Mouse (Mus musculus): ENCODE results near the gene Frmd4a. TPM values are rescaled to one million over a fixed set of nuclear protein-coding genes. Genes with fewer than 3 reads are reported as not detected.

Frmd4a gene
- polyA plus RNA-seq, 1 experiment from 2014 or later = 33.1 TPM

DNA sequence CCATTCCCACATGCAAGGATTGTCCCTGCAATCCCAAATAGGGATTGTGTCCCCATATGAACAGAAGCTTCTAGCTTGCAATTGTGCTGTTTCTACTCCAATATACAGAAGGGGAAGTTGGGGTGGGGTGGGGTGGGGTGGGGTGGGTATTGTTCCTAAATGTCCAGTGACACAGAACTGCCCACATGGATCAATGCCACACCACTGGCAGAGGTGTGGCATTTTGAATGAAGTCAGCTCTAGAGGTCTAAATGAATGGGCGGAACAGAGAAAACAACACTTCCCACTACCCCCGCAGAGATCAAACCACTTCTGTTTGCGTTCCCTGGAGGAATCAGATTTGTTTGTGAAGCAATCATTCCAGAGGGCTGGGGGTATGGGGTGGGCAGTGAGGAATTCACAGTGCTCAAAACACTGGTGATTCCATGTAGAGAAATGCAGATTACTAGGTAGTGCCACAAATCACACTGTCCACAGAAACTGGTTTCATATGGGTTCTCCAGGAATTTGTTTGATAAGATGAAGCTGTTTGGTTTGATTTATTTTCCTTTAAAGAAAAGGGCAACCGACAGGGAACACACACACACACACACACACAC lies 268.3 kb downstream of the Frmd4a start:
- Histone ChIP-seq H3K9me3 (replicated peaks) (no peaks in the 10 kb centered on the region; the same call in 1 of the 2 replicates), H3K36me3 (no peaks in the 10 kb centered on the region), H3K4me1 (peaks cover 16% of the 10 kb centered on the region), H3K4me3 (no peak overlapping the region), H3K27ac (replicated peaks) (no peak overlapping the region), H3K27me3 (ENCODE audit: low read depth, poor library complexity, severe bottlenecking) (no peaks in the 10 kb centered on the region)
- WGBS = 46% methylated on average over 4 of the region's 4 CpGs
- no peak for DNase-seq (ENCODE audit: low spot score)

GRCm38 (mm10) chr2:4286390-4286901 lies 268.9 kb downstream of the Frmd4a start:
- Histone ChIP-seq H3K27ac (replicated peaks) (peak overlapping the region; percentile 38; the same call in 1 of the 2 replicates), H3K4me3 (no peak overlapping the region), H3K9me3 (replicated peaks) (no peaks in the 10 kb centered on the region; the same call in 1 of the 2 replicates), H3K4me1 (peaks cover 16% of the 10 kb centered on the region), H3K27me3 (ENCODE audit: low read depth, poor library complexity, severe bottlenecking) (no peaks in the 10 kb centered on the region), H3K36me3 (no peaks in the 10 kb centered on the region)
- no peak for DNase-seq (ENCODE audit: low spot score)
- WGBS = 72% methylated on average over 8 of the region's 8 CpGs

DNA sequence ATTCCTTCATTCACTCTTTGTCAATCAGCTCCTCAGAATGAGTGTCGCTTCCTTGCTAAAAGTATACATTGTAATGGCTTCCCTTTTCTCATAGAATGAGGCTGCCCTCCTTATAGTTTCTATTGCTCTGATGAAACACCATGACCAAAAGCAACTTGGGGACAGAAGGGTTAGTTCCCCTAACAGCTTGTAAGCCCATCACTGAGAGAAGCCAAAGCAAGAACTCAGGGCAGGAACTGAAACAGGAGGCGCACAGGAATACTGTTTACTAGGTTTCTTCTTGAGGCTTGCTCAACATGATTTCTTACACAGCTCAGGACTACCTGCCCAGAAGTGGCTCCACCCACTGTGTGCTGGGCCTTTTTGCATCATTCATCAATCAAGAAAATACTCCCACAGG lies 273.0 kb downstream of the Frmd4a start:
- H3K9me3 ChIP-seq (replicated peaks) = no peaks in the 10 kb centered on the region; the same call in 1 of the 2 replicates
- WGBS = 96% methylated on average over 2 of the region's 2 CpGs
- H3K27me3 ChIP-seq (ENCODE audit: low read depth, poor library complexity, severe bottlenecking) = no peaks in the 10 kb centered on the region
- peaks cover 15% of the 10 kb centered on the region for H3K4me1 ChIP-seq
- DNase-seq (ENCODE audit: low spot score) = no peak
- H3K27ac ChIP-seq (replicated peaks) = no peak overlapping the region
- no peak overlapping the region for H3K4me3 ChIP-seq
- no peaks in the 10 kb centered on the region for H3K36me3 ChIP-seq

DNA sequence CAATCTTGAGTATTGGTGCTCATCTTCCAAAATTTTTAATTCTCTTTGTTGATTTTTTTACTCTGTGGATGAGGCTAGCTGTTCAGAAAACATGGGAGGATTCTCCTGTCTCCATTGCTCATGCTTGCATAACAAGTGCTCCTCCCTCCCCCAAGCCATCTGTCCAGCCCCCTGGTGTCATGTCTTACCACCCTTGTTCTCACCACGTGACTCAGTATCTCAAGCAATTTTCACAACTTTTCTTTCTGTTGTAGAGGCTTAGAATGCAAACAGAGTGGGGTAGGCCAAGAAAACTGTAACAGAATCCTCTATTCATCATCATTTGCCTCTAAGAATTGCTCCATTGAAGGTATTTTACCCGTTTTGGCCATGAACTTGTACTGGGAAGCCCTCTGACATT lies 273.6 kb downstream of the Frmd4a start:
- peaks cover 9% of the 10 kb centered on the region for H3K4me1 ChIP-seq
- H3K27ac ChIP-seq (replicated peaks) = no peak overlapping the region
- WGBS = 56% methylated on average over 2 of the region's 2 CpGs
- no peaks in the 10 kb centered on the region; the same call in 1 of the 2 replicates for H3K9me3 ChIP-seq (replicated peaks)
- no peak overlapping the region for H3K4me3 ChIP-seq
- no peaks in the 10 kb centered on the region for H3K36me3 ChIP-seq
- DNase-seq (ENCODE audit: low spot score) = no peak
- no peaks in the 10 kb centered on the region for H3K27me3 ChIP-seq (ENCODE audit: low read depth, poor library complexity, severe bottlenecking)

DNA sequence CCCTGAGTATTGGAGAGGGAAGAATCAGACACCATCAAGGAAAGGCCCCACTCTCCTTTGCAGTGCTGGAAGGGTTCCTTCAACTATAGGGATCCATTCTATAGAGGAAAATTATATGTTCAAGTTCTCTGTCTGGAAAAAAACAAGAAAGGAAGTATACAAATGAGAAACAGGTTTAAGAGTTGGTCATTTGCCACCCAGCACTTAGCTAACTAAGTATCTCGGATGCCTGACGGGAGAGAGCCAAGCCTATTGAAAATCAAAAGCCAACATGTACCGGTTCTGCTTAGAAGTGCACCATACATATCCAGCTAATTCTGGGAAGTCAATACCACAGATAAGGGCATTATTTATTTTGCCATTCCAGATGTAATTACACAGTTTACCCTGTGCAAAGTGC lies 274.2 kb downstream of the Frmd4a start:
- Histone ChIP-seq H3K4me1 (peaks cover 3% of the 10 kb centered on the region; the same call in 1 of the 2 replicates), H3K36me3 (no peaks in the 10 kb centered on the region), H3K9me3 (replicated peaks) (no peaks in the 10 kb centered on the region; the same call in 1 of the 2 replicates), H3K4me3 (no peak overlapping the region), H3K27ac (replicated peaks) (no peak overlapping the region), H3K27me3 (ENCODE audit: low read depth, poor library complexity, severe bottlenecking) (no peaks in the 10 kb centered on the region)
- DNase-seq (ENCODE audit: low spot score) = no peak
- 97% methylated on average over 3 of the region's 3 CpGs for WGBS

GRCm38 (mm10) chr2:4293726-4294125 lies 276.2 kb downstream of the Frmd4a start:
- no peak overlapping the region for H3K27ac ChIP-seq (replicated peaks)
- H3K9me3 ChIP-seq (replicated peaks) = no peaks in the 10 kb centered on the region
- H3K4me3 ChIP-seq = no peak overlapping the region
- WGBS = 83% methylated on average over 1 of the region's 1 CpGs
- H3K36me3 ChIP-seq = no peaks in the 10 kb centered on the region
- no peak for DNase-seq (ENCODE audit: low spot score)
- H3K27me3 ChIP-seq (ENCODE audit: low read depth, poor library complexity, severe bottlenecking) = no peaks in the 10 kb centered on the region
- peaks cover 18% of the 10 kb centered on the region for H3K4me1 ChIP-seq

DNA sequence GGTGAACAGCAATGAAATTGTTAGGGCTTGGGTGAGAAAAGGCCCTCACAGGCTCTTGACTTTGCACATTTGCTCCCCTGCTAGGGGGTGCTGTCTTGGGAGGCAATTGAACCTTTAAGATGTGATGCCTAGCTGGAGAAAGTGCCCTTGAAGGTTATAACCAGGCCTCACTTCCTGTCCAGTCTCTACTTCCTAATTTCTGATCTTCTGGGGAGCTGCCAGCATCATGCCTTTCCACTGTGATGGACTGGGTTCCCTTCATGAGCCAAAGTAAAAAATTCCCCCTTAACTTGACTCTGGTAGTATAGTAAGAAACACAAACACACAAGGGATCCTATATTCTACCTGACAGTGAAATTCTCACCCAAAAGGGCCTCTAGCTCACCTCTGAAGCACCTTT lies 278.1 kb downstream of the Frmd4a start:
- no peaks in the 10 kb centered on the region for H3K9me3 ChIP-seq (replicated peaks)
- no peaks in the 10 kb centered on the region for H3K36me3 ChIP-seq
- H3K4me3 ChIP-seq = no peak overlapping the region
- H3K27me3 ChIP-seq (ENCODE audit: low read depth, poor library complexity, severe bottlenecking) = no peaks in the 10 kb centered on the region; the same call in 1 of the 2 replicates
- no peak for DNase-seq (ENCODE audit: low spot score)
- no peak overlapping the region for H3K27ac ChIP-seq (replicated peaks)
- H3K4me1 ChIP-seq = peaks cover 37% of the 10 kb centered on the region

DNA sequence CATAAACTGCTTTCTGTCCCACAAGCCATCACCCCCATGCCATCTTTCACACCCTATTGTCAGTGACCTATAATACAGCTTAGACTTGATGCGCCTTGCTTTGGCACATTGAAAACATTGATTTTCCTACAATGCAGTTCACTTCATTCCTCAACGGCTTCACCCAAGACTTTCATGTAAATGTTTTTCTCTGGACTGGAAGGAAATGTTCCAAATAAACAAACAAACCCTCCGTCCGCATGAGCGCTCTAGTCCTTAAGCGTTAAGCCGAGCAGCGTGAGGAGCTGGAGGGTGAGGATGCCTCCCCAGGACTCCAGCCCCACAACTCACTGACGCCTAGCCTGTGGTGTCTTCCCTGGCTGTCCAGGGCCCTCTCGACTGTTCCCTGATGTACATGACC lies 279.4 kb downstream of the Frmd4a start:
- Histone ChIP-seq H3K9me3 (replicated peaks) (no peaks in the 10 kb centered on the region), H3K27ac (replicated peaks) (peak overlapping the region; percentile 24; the same call in 1 of the 2 replicates), H3K4me1 (peaks cover 48% of the 10 kb centered on the region), H3K4me3 (no peak overlapping the region), H3K27me3 (ENCODE audit: low read depth, poor library complexity, severe bottlenecking) (no peaks in the 10 kb centered on the region; the same call in 1 of the 2 replicates), H3K36me3 (no peaks in the 10 kb centered on the region)
- 66% methylated on average over 10 of the region's 10 CpGs for WGBS
- no peak for DNase-seq (ENCODE audit: low spot score)

- Histone ChIP-seq H3K4me1 (peaks cover 48% of the 10 kb centered on the region), H3K4me3 (peak overlapping the region; percentile 43), H3K9me3 (replicated peaks) (no peaks in the 10 kb centered on the region), H3K27ac (replicated peaks) (peak overlapping the region; percentile 82), H3K36me3 (no peaks in the 10 kb centered on the region), H3K27me3 (ENCODE audit: low read depth, poor library complexity, severe bottlenecking) (no peaks in the 10 kb centered on the region; the same call in 1 of the 2 replicates)
- WGBS = 21% methylated on average over 19 of the region's 19 CpGs
- peak; percentile 78 for DNase-seq (ENCODE audit: low spot score)
Observed at GRCm38 (mm10) chr2:4298325-4299215, 281.1 kb downstream of the Frmd4a start.

DNA sequence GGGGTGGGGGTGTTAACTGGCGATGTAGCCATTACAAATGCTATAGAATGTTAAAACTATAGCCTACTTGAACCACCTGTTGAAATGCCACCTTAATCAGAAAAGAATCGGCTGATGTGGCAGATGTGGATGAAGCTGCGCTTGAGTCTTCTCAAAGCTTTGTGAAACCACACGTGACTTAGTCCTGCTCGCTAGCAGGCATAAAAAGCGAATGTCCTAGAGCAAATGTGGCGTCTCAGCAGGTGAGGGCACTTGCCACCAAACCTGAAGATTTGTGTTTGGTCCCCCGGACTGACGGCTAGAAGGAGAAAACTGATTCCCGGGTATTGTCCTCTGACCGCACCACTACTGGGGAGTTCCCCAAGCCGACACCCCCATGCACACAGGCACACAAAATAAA lies 282.1 kb downstream of the Frmd4a start:
- no peak for DNase-seq (ENCODE audit: low spot score)
- Histone ChIP-seq H3K36me3 (no peaks in the 10 kb centered on the region), H3K27ac (replicated peaks) (peak overlapping the region; percentile 82), H3K27me3 (ENCODE audit: low read depth, poor library complexity, severe bottlenecking) (no peaks in the 10 kb centered on the region; the same call in 1 of the 2 replicates), H3K4me3 (no peak overlapping the region), H3K4me1 (peaks cover 48% of the 10 kb centered on the region), H3K9me3 (replicated peaks) (no peaks in the 10 kb centered on the region)
- 73% methylated on average over 12 of the region's 12 CpGs for WGBS

- peaks cover 48% of the 10 kb centered on the region for H3K4me1 ChIP-seq
- DNase-seq (ENCODE audit: low spot score) = peak; percentile 41
- 62% methylated on average over 13 of the region's 13 CpGs for WGBS
- H3K9me3 ChIP-seq (replicated peaks) = no peaks in the 10 kb centered on the region
- H3K4me3 ChIP-seq = peak overlapping the region; percentile 35
- no peaks in the 10 kb centered on the region; the same call in 1 of the 2 replicates for H3K27me3 ChIP-seq (ENCODE audit: low read depth, poor library complexity, severe bottlenecking)
- peak overlapping the region; percentile 50 for H3K27ac ChIP-seq (replicated peaks)
- no peaks in the 10 kb centered on the region for H3K36me3 ChIP-seq
Observed at GRCm38 (mm10) chr2:4300383-4300811, 282.9 kb downstream of the Frmd4a start.

GRCm38 (mm10) chr2:4300816-4301215 lies 283.3 kb downstream of the Frmd4a start:
- Histone ChIP-seq H3K27ac (replicated peaks) (peak overlapping the region; percentile 50), H3K4me3 (peak overlapping the region; percentile 35), H3K9me3 (replicated peaks) (no peaks in the 10 kb centered on the region), H3K36me3 (no peaks in the 10 kb centered on the region), H3K4me1 (peaks cover 48% of the 10 kb centered on the region), H3K27me3 (ENCODE audit: low read depth, poor library complexity, severe bottlenecking) (no peaks in the 10 kb centered on the region; the same call in 1 of the 2 replicates)
- 51% methylated on average over 8 of the region's 8 CpGs for WGBS
- DNase-seq (ENCODE audit: low spot score) = no peak

All from midbrain, embryonic 10.5 days (tissue).